Mouse (Mus musculus) midbrain, embryonic 11.5 days (tissue): ENCODE results near the gene Smarcb1. TPM values are rescaled to one million over a fixed set of nuclear protein-coding genes. Genes with fewer than 3 reads are reported as not detected.
A peak's percentile ranks its signal among the peaks of the same experiment; 100 is the strongest.

ENCODE experiments used
- ATAC-seq: fragments of 200-750 bp; cut with Nextera tagmentation; 2 replicates; pipeline ENCODE4 v1.8.0; 2017; ENCODE audit warnings: moderate TSS enrichment, moderate library complexity; ENCODE audit not compliant: low FRiP score
- DNase-seq: peaks from one replicate; pipeline ENCODE4 v3.0.0; 2015; ENCODE audit warnings: low spot score; ENCODE audit errors: missing footprints
- H3K27ac ChIP-seq: fragments of 300-500 bp; sonication (generic); 2 replicates; pipeline ENCODE4 v1.5.1; 2014; ENCODE audit warnings: low read depth, low read length
- H3K27me3 ChIP-seq: fragments of 300-500 bp; sonication (generic); 2 replicates; pipeline ENCODE4 v1.6.1; 2014; ENCODE audit warnings: mild to moderate bottlenecking, low read length, moderate library complexity, mixed read lengths; ENCODE audit not compliant: control insufficient read depth, insufficient read depth
- H3K36me3 ChIP-seq: fragments of 300-500 bp; sonication (generic); 2 replicates; pipeline ENCODE4 v1.6.1; 2014; ENCODE audit warnings: mild to moderate bottlenecking, low read length, moderate library complexity, mixed read lengths; ENCODE audit not compliant: control insufficient read depth, insufficient read depth
- H3K4me1 ChIP-seq: fragments of 300-500 bp; sonication (generic); 2 replicates; pipeline ENCODE4 v1.6.1; 2014; ENCODE audit warnings: low read length; ENCODE audit not compliant: control insufficient read depth, insufficient read depth
- H3K4me2 ChIP-seq: fragments of 300-500 bp; sonication (generic); 2 replicates; pipeline ENCODE4 v1.6.1; 2014; ENCODE audit warnings: mild to moderate bottlenecking, moderate library complexity
- H3K4me3 ChIP-seq: fragments of 300-500 bp; sonication (generic); 2 replicates; pipeline ENCODE4 v1.5.1; 2014; ENCODE audit warnings: low read depth, low read length
- H3K9ac ChIP-seq: fragments of 300-500 bp; sonication (generic); 2 replicates; pipeline ENCODE4 v1.6.1; 2014; ENCODE audit warnings: low read length
- H3K9me3 ChIP-seq: fragments of 300-500 bp; sonication (generic); 2 replicates; pipeline ENCODE4 v1.6.1; 2016; ENCODE audit warnings: low read length; ENCODE audit not compliant: control insufficient read depth
- WGBS: fragments of 180-500 bp; shearing (Covaris S2); extraction: QIAGEN DNeasy Blood & Tissue Kit; methylation state at CpG from one replicate; pipeline ENCODE4 v1.1.7; 2014; 5-methylcytosine and 5-hydroxymethylcytosine counted together
- polyA plus RNA-seq: library from polyadenylated mRNA; unstranded; fragments of >200 nt; fragmentation: Nextera tagmentation; extraction: Ambion mirVana; gene quantifications from 2 replicates; pipeline ENCODE4 v1.2.1, GENCODE M21; 2014

Gene Smarcb1
- polyA plus RNA-seq, 1 experiment from 2014 or later = 274 TPM

- no peaks in the 10 kb centered on the region for H3K9me3 ChIP-seq
- peak overlapping the region; percentile 85 for H3K4me2 ChIP-seq
- DNase-seq (no peak), ATAC-seq (peak; percentile 31)
- peak overlapping the region; percentile 93 for H3K9ac ChIP-seq
- peak overlapping the region; percentile 78 for H3K4me3 ChIP-seq
- WGBS = 6% methylated on average over 22 of the region's 22 CpGs
- no peaks in the 10 kb centered on the region for H3K36me3 ChIP-seq
- H3K4me1 ChIP-seq = peaks cover 25% of the 10 kb centered on the region
- no peaks in the 10 kb centered on the region for H3K27me3 ChIP-seq
- H3K27ac ChIP-seq = peak overlapping the region; percentile 93
These were observed 526 bp upstream of the Smarcb1 start for GRCm38 (mm10) chr10:75921726-75922560.

- no peak for DNase-seq
- H3K36me3 ChIP-seq = peaks cover 11% of the 10 kb centered on the region; the same call in 1 of the 2 replicates
- no peak overlapping the region for H3K27ac ChIP-seq
- H3K9ac ChIP-seq = no peak overlapping the region
- ATAC-seq = no peak
- H3K9me3 ChIP-seq = no peaks in the 10 kb centered on the region
- 87% methylated on average over 5 of the region's 5 CpGs for WGBS
- H3K4me1 ChIP-seq = peaks cover 25% of the 10 kb centered on the region
- no peak overlapping the region for H3K4me2 ChIP-seq
- H3K4me3 ChIP-seq = no peak overlapping the region
- H3K27me3 ChIP-seq = no peaks in the 10 kb centered on the region
These were observed 2.4 kb downstream of the Smarcb1 start for GRCm38 (mm10) chr10:75919026-75919425.

GRCm38 (mm10) chr10:75916840-75917239 is 4.6 kb downstream of the Smarcb1 start:
- Histone ChIP-seq H3K4me1 (peaks cover 16% of the 10 kb centered on the region), H3K4me3 (no peak overlapping the region), H3K36me3 (peaks cover 13% of the 10 kb centered on the region; the same call in 1 of the 2 replicates), H3K27ac (no peak overlapping the region), H3K9me3 (no peaks in the 10 kb centered on the region), H3K4me2 (no peak overlapping the region), H3K9ac (no peak overlapping the region), H3K27me3 (no peaks in the 10 kb centered on the region)
- no peak for DNase-seq
- WGBS = 82% methylated on average over 8 of the region's 8 CpGs
- no peak for ATAC-seq

GRCm38 (mm10) chr10:75915557-75915956 is 5.9 kb downstream of the Smarcb1 start:
- WGBS = 88% methylated on average over 7 of the region's 7 CpGs
- H3K9ac ChIP-seq = no peak overlapping the region
- H3K36me3 ChIP-seq = peaks cover 23% of the 10 kb centered on the region; the same call in 1 of the 2 replicates
- no peak overlapping the region for H3K4me3 ChIP-seq
- H3K27ac ChIP-seq = no peak overlapping the region
- peaks cover 15% of the 10 kb centered on the region for H3K4me1 ChIP-seq
- no peak for DNase-seq
- H3K9me3 ChIP-seq = no peaks in the 10 kb centered on the region
- ATAC-seq = no peak
- H3K27me3 ChIP-seq = no peaks in the 10 kb centered on the region
- H3K4me2 ChIP-seq = no peak overlapping the region

- Histone ChIP-seq H3K27me3 (no peaks in the 10 kb centered on the region), H3K27ac (no peak overlapping the region), H3K9ac (no peak overlapping the region), H3K36me3 (peaks cover 26% of the 10 kb centered on the region; the same call in 1 of the 2 replicates), H3K4me3 (no peak overlapping the region), H3K4me1 (no peaks in the 10 kb centered on the region), H3K9me3 (no peaks in the 10 kb centered on the region), H3K4me2 (no peak overlapping the region)
- DNase-seq (no peak), ATAC-seq (no peak)
- 78% methylated on average over 6 of the region's 6 CpGs for WGBS
These were observed 8.3 kb downstream of the Smarcb1 start for GRCm38 (mm10) chr10:75913013-75913589.

GRCm38 (mm10) chr10:75910698-75911097 is 10.7 kb downstream of the Smarcb1 start:
- no peaks in the 10 kb centered on the region for H3K27me3 ChIP-seq
- no peak overlapping the region for H3K4me2 ChIP-seq
- H3K4me1 ChIP-seq = no peaks in the 10 kb centered on the region
- no peak overlapping the region for H3K9ac ChIP-seq
- no peaks in the 10 kb centered on the region for H3K9me3 ChIP-seq
- DNase-seq (no peak), ATAC-seq (no peak)
- no peak overlapping the region for H3K4me3 ChIP-seq
- H3K36me3 ChIP-seq = peaks cover 35% of the 10 kb centered on the region; the same call in 1 of the 2 replicates
- 80% methylated on average over 2 of the region's 2 CpGs for WGBS
- no peak overlapping the region for H3K27ac ChIP-seq

- Histone ChIP-seq H3K4me3 (no peak overlapping the region), H3K4me2 (no peak overlapping the region), H3K27me3 (no peaks in the 10 kb centered on the region), H3K4me1 (no peaks in the 10 kb centered on the region), H3K36me3 (peaks cover 58% of the 10 kb centered on the region), H3K27ac (no peak overlapping the region), H3K9ac (no peak overlapping the region), H3K9me3 (no peaks in the 10 kb centered on the region)
- ATAC-seq (no peak), DNase-seq (no peak)
- WGBS = 93% methylated on average over 4 of the region's 4 CpGs
These were observed 14.5 kb downstream of the Smarcb1 start for GRCm38 (mm10) chr10:75906882-75907281.

- H3K9me3 ChIP-seq = no peaks in the 10 kb centered on the region
- WGBS = 88% methylated on average over 5 of the region's 5 CpGs
- H3K9ac ChIP-seq = no peak overlapping the region
- H3K4me3 ChIP-seq = no peak overlapping the region
- no peaks in the 10 kb centered on the region for H3K27me3 ChIP-seq
- H3K27ac ChIP-seq = no peak overlapping the region
- H3K36me3 ChIP-seq = peaks cover 46% of the 10 kb centered on the region
- ATAC-seq (no peak), DNase-seq (no peak)
- no peak overlapping the region for H3K4me2 ChIP-seq
- H3K4me1 ChIP-seq = no peaks in the 10 kb centered on the region
These were observed 17.0 kb downstream of the Smarcb1 start for GRCm38 (mm10) chr10:75904391-75904790.

GRCm38 (mm10) chr10:75898846-75899245 is 22.6 kb downstream of the Smarcb1 start:
- no peak for DNase-seq
- no peak overlapping the region for H3K4me3 ChIP-seq
- no peaks in the 10 kb centered on the region for H3K27me3 ChIP-seq
- no peaks in the 10 kb centered on the region for H3K4me1 ChIP-seq
- H3K9ac ChIP-seq = no peak overlapping the region
- peaks cover 36% of the 10 kb centered on the region for H3K36me3 ChIP-seq
- no peak for ATAC-seq
- no peak overlapping the region for H3K27ac ChIP-seq
- WGBS = 83% methylated on average over 3 of the region's 3 CpGs
- H3K9me3 ChIP-seq = no peaks in the 10 kb centered on the region
- no peak overlapping the region for H3K4me2 ChIP-seq
